Mouse (Mus musculus): ENCODE data around the gene Snx21. TPM values are rescaled to one million over a fixed set of nuclear protein-coding genes. Genes with fewer than 3 reads are reported as not detected.

The Snx21 gene
- polyA plus RNA-seq, 1 experiment from 2014 or later = 41.4 TPM

GRCm38 (mm10) chr2:164823969-164824368 lies 38.3 kb downstream of the Snx21 start:
- H3K4me1 ChIP-seq (ENCODE audit: control insufficient read depth, insufficient read depth, low read length) = peaks cover 14% of the 10 kb centered on the region
- H3K36me3 ChIP-seq (ENCODE audit: control insufficient read depth, insufficient read depth, low read length) = peaks cover 32% of the 10 kb centered on the region
- 90% methylated on average over 4 of the region's 4 CpGs for WGBS
- H3K4me3 ChIP-seq (ENCODE audit: low read depth, low read length) = no peak overlapping the region
- H3K27ac ChIP-seq (ENCODE audit: low read length) = no peak overlapping the region
- H3K27me3 ChIP-seq (ENCODE audit: control insufficient read depth, insufficient read depth, low read depth, low read length) = no peaks in the 10 kb centered on the region
- no peak for ATAC-seq
- H3K9ac ChIP-seq (ENCODE audit: low read depth, low read length) = no peak overlapping the region; the same call in 1 of the 2 replicates
- peak overlapping the region; percentile 61; the same call in 1 of the 2 replicates for H3K4me2 ChIP-seq (ENCODE audit: low read length)
- no peaks in the 10 kb centered on the region for H3K9me3 ChIP-seq (replicated peaks; ENCODE audit: control insufficient read depth, low read length, poor library complexity, severe bottlenecking)

- no peak overlapping the region for H3K4me3 ChIP-seq (ENCODE audit: low read depth, low read length)
- H3K9ac ChIP-seq (ENCODE audit: low read depth, low read length) = no peak overlapping the region
- H3K9me3 ChIP-seq (replicated peaks; ENCODE audit: control insufficient read depth, low read length, poor library complexity, severe bottlenecking) = no peaks in the 10 kb centered on the region
- ATAC-seq = no peak
- 94% methylated on average over 17 of the region's 17 CpGs for WGBS
- peaks cover 14% of the 10 kb centered on the region for H3K4me1 ChIP-seq (ENCODE audit: control insufficient read depth, insufficient read depth, low read length)
- peaks cover 32% of the 10 kb centered on the region for H3K36me3 ChIP-seq (ENCODE audit: control insufficient read depth, insufficient read depth, low read length)
- no peaks in the 10 kb centered on the region for H3K27me3 ChIP-seq (ENCODE audit: control insufficient read depth, insufficient read depth, low read depth, low read length)
- H3K4me2 ChIP-seq (ENCODE audit: low read length) = no peak overlapping the region
- H3K27ac ChIP-seq (ENCODE audit: low read length) = no peak overlapping the region
Observed at GRCm38 (mm10) chr2:164825521-164825920, 39.9 kb downstream of the Snx21 start.

- no peak overlapping the region for H3K4me2 ChIP-seq (ENCODE audit: low read length)
- no peak overlapping the region for H3K4me3 ChIP-seq (ENCODE audit: low read depth, low read length)
- WGBS = 94% methylated on average over 16 of the region's 16 CpGs
- no peak for ATAC-seq
- H3K27ac ChIP-seq (ENCODE audit: low read length) = no peak overlapping the region
- peaks cover 23% of the 10 kb centered on the region for H3K36me3 ChIP-seq (ENCODE audit: control insufficient read depth, insufficient read depth, low read length)
- no peaks in the 10 kb centered on the region for H3K27me3 ChIP-seq (ENCODE audit: control insufficient read depth, insufficient read depth, low read depth, low read length)
- H3K9ac ChIP-seq (ENCODE audit: low read depth, low read length) = no peak overlapping the region
- H3K9me3 ChIP-seq (replicated peaks; ENCODE audit: control insufficient read depth, low read length, poor library complexity, severe bottlenecking) = no peaks in the 10 kb centered on the region
- peaks cover 10% of the 10 kb centered on the region for H3K4me1 ChIP-seq (ENCODE audit: control insufficient read depth, insufficient read depth, low read length)
Observed at GRCm38 (mm10) chr2:164827146-164827850, 41.7 kb downstream of the Snx21 start.

- Histone ChIP-seq H3K27ac (ENCODE audit: low read length) (no peak within 1 kb of the TSS), H3K36me3 (ENCODE audit: control insufficient read depth, insufficient read depth, low read length) (peaks cover 23% of the 10 kb centered on the region), H3K4me3 (ENCODE audit: low read depth, low read length) (no peak within 1 kb of the TSS), H3K4me1 (ENCODE audit: control insufficient read depth, insufficient read depth, low read length) (peaks cover 8% of the 10 kb centered on the region), H3K9ac (ENCODE audit: low read depth, low read length) (no peak within 1 kb of the TSS), H3K9me3 (replicated peaks; ENCODE audit: control insufficient read depth, low read length, poor library complexity, severe bottlenecking) (no peaks in the 10 kb centered on the region), H3K27me3 (ENCODE audit: control insufficient read depth, insufficient read depth, low read depth, low read length) (no peaks in the 10 kb centered on the region), H3K4me2 (ENCODE audit: low read length) (no peak within 1 kb of the TSS)
- 84% methylated on average over 6 of the region's 6 CpGs for WGBS
- ATAC-seq = no peak
Observed at GRCm38 (mm10) chr2:164828437-164828836, 42.8 kb downstream of the Snx21 start, which contains the start of gene Spata25. Gene Spata25 (minus strand): TSS chr2:164828537.

GRCm38 (mm10) chr2:164829090-164829489 lies 43.5 kb downstream of the Snx21 start:
- Histone ChIP-seq H3K9ac (ENCODE audit: low read depth, low read length) (no peak overlapping the region), H3K36me3 (ENCODE audit: control insufficient read depth, insufficient read depth, low read length) (peaks cover 23% of the 10 kb centered on the region), H3K4me2 (ENCODE audit: low read length) (no peak overlapping the region), H3K27me3 (ENCODE audit: control insufficient read depth, insufficient read depth, low read depth, low read length) (no peaks in the 10 kb centered on the region), H3K4me1 (ENCODE audit: control insufficient read depth, insufficient read depth, low read length) (peaks cover 4% of the 10 kb centered on the region), H3K27ac (ENCODE audit: low read length) (no peak overlapping the region), H3K4me3 (ENCODE audit: low read depth, low read length) (no peak overlapping the region), H3K9me3 (replicated peaks; ENCODE audit: control insufficient read depth, low read length, poor library complexity, severe bottlenecking) (no peaks in the 10 kb centered on the region)
- ATAC-seq = no peak
- 100% methylated on average over 1 of the region's 1 CpGs for WGBS

- ATAC-seq = no peak
- WGBS = 86% methylated on average over 10 of the region's 10 CpGs
Observed at GRCm38 (mm10) chr2:164831029-164831428, 45.4 kb downstream of the Snx21 start.

GRCm38 (mm10) chr2:164832032-164832747 lies 46.6 kb downstream of the Snx21 start:
- WGBS = 64% methylated on average over 16 of the region's 16 CpGs
- ATAC-seq = no peak
- H3K27ac ChIP-seq (ENCODE audit: low read length) = peak overlapping the region; percentile 77

More at GRCm38 (mm10) chr2:164831029-164831428, 45.4 kb downstream of the Snx21 start:
- no peak overlapping the region for H3K4me2 ChIP-seq (ENCODE audit: low read length)
- peaks cover 13% of the 10 kb centered on the region for H3K4me1 ChIP-seq (ENCODE audit: control insufficient read depth, insufficient read depth, low read length)
- H3K9ac ChIP-seq (ENCODE audit: low read depth, low read length) = no peak overlapping the region
- no peak overlapping the region for H3K27ac ChIP-seq (ENCODE audit: low read length)
- peaks cover 9% of the 10 kb centered on the region; the same call in 1 of the 2 replicates for H3K36me3 ChIP-seq (ENCODE audit: control insufficient read depth, insufficient read depth, low read length)
- H3K27me3 ChIP-seq (ENCODE audit: control insufficient read depth, insufficient read depth, low read depth, low read length) = no peaks in the 10 kb centered on the region
- H3K4me3 ChIP-seq (ENCODE audit: low read depth, low read length) = no peak overlapping the region
- H3K9me3 ChIP-seq (replicated peaks; ENCODE audit: control insufficient read depth, low read length, poor library complexity, severe bottlenecking) = no peaks in the 10 kb centered on the region

GRCm38 (mm10) chr2:164832748-164833301 lies 47.2 kb downstream of the Snx21 start, which contains the start of gene Ctsa:
Gene Ctsa (plus strand): TSS chr2:164832873.
- Histone ChIP-seq H3K4me2 (ENCODE audit: low read length) (peak within 1 kb of the TSS; percentile 96), H3K27me3 (ENCODE audit: control insufficient read depth, insufficient read depth, low read depth, low read length) (no peaks in the 10 kb centered on the region), H3K36me3 (ENCODE audit: control insufficient read depth, insufficient read depth, low read length) (peaks cover under 1% of the 10 kb centered on the region; the same call in 1 of the 2 replicates), H3K27ac (ENCODE audit: low read length) (peak within 1 kb of the TSS; percentile 77), H3K9me3 (replicated peaks; ENCODE audit: control insufficient read depth, low read length, poor library complexity, severe bottlenecking) (no peaks in the 10 kb centered on the region), H3K4me3 (ENCODE audit: low read depth, low read length) (peak within 1 kb of the TSS; percentile 74), H3K9ac (ENCODE audit: low read depth, low read length) (peak within 1 kb of the TSS; percentile 87), H3K4me1 (ENCODE audit: control insufficient read depth, insufficient read depth, low read length) (peaks cover 13% of the 10 kb centered on the region)
- WGBS = under 1% methylated on average over 35 of the region's 35 CpGs
- peak; percentile 66 for ATAC-seq

More at GRCm38 (mm10) chr2:164832032-164832747, 46.6 kb downstream of the Snx21 start:
- Histone ChIP-seq H3K27me3 (ENCODE audit: control insufficient read depth, insufficient read depth, low read depth, low read length) (no peaks in the 10 kb centered on the region), H3K9me3 (replicated peaks; ENCODE audit: control insufficient read depth, low read length, poor library complexity, severe bottlenecking) (no peaks in the 10 kb centered on the region), H3K9ac (ENCODE audit: low read depth, low read length) (peak overlapping the region; percentile 87), H3K4me1 (ENCODE audit: control insufficient read depth, insufficient read depth, low read length) (peaks cover 13% of the 10 kb centered on the region), H3K4me2 (ENCODE audit: low read length) (peak overlapping the region; percentile 96), H3K36me3 (ENCODE audit: control insufficient read depth, insufficient read depth, low read length) (peaks cover 6% of the 10 kb centered on the region; the same call in 1 of the 2 replicates), H3K4me3 (ENCODE audit: low read depth, low read length) (peak overlapping the region; percentile 74)
